Mouse (Mus musculus) stomach, postnatal 0 days (tissue): ENCODE measurements around the gene Dnajb3. TPM values are rescaled to one million over a fixed set of nuclear protein-coding genes. Genes with fewer than 3 reads are reported as not detected.
"Not testable (repeated sequence)": the region's sequence is repeated elsewhere in the genome, so short reads cannot be mapped to it uniquely, and the experiment has no call there.

ENCODE experiments used
- ATAC-seq: fragments of 200-750 bp; cut with Nextera tagmentation; 2 replicates; pipeline ENCODE4 v1.8.0; 2017; ENCODE audit not compliant: low FRiP score, low TSS enrichment
- DNase-seq: peaks from one replicate; pipeline ENCODE4 v3.0.0-alpha.2; 2016; ENCODE audit warnings: low spot score
- H3K27ac ChIP-seq: fragments of 300-500 bp; sonication (generic); replicated peaks from 2 replicates; pipeline ENCODE4 v1.5.1; 2014; ENCODE audit warnings: mild to moderate bottlenecking, control low read depth
- H3K27me3 ChIP-seq: fragments of 300-500 bp; sonication (generic); 2 replicates; pipeline ENCODE4 v1.6.1; 2014; ENCODE audit warnings: low read length; ENCODE audit not compliant: control insufficient read depth, insufficient read depth
- H3K36me3 ChIP-seq: fragments of 300-500 bp; sonication (generic); 2 replicates; pipeline ENCODE4 v1.6.1; 2014; ENCODE audit warnings: low read length, mixed read lengths; ENCODE audit not compliant: control insufficient read depth, insufficient read depth
- H3K4me1 ChIP-seq: fragments of 300-500 bp; sonication (generic); replicated peaks from 2 replicates; pipeline ENCODE4 v1.6.1; 2014; ENCODE audit warnings: antibody characterized with exemption; ENCODE audit not compliant: control insufficient read depth, insufficient read depth
- H3K4me2 ChIP-seq: fragments of 300-500 bp; sonication (generic); replicated peaks from 2 replicates; pipeline ENCODE4 v1.6.1; 2014; ENCODE audit warnings: low read depth, mild to moderate bottlenecking, control low read depth, moderate library complexity
- H3K4me3 ChIP-seq: fragments of 300-500 bp; sonication (generic); 2 replicates; pipeline ENCODE4 v1.5.1; 2014; ENCODE audit warnings: low read depth, low read length, control low read depth
- H3K9ac ChIP-seq: fragments of 300-500 bp; sonication (generic); 2 replicates; pipeline ENCODE4 v1.6.1; 2014; ENCODE audit warnings: mild to moderate bottlenecking, low read length, control low read depth, mixed read lengths
- H3K9me3 ChIP-seq: fragments of 300-500 bp; sonication (generic); 2 replicates; pipeline ENCODE4 v1.6.1; 2016; ENCODE audit warnings: low read length; ENCODE audit not compliant: control insufficient read depth
- CTCF ChIP-seq: IDR thresholded peaks from 2 replicates; pipeline ENCODE4 v1.5.1; 2016; ENCODE audit warnings: antibody characterized with exemption, low read depth, mild to moderate bottlenecking, moderate library complexity
- EP300 ChIP-seq: optimal IDR thresholded peaks from 2 replicates; pipeline ENCODE3; 2016; ENCODE audit warnings: antibody characterized with exemption
- WGBS: fragments of 180-500 bp; shearing (Covaris S2); extraction: QIAGEN DNeasy Blood & Tissue Kit; methylation state at CpG from one replicate; pipeline ENCODE4 v1.1.7; 2014; 5-methylcytosine and 5-hydroxymethylcytosine counted together
- polyA plus RNA-seq: library from polyadenylated mRNA; unstranded; fragments of >200 nt; fragmentation: Nextera tagmentation; extraction: Ambion mirVana; gene quantifications from 2 replicates; pipeline ENCODE4 v1.2.1, GENCODE M21; 2015

The Dnajb3 gene
- polyA plus RNA-seq, 1 experiment from 2014 or later: 7.2 TPM

DNA sequence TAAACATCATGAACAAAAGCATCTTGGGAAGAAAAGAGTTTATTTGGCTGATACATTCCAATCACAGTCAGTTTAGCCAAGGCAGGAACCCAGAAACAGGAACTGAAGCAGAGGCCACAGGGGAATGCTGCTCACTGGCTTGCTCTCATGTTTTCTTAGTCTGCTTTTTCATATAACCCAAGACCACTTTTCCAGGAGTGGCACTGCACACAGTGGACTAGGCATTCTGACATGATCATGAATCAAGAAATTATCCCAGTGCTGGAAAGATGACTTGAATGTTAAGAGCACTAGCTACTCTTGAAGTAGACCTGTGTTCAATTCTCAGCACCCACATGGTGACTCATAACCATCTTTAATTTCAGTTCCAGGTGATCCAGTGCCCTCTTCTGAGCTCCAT, 20.2 kb upstream of the Dnajb3 start:
- Histone ChIP-seq H3K36me3 (no peaks in the 10 kb centered on the region), H3K4me3 (no peak overlapping the region), H3K9ac (no peak overlapping the region), H3K4me2 (no peak overlapping the region), H3K4me1 (no peaks in the 10 kb centered on the region), H3K27ac (no peak overlapping the region), H3K27me3 (no peaks in the 10 kb centered on the region), H3K9me3 (peaks cover 21% of the 10 kb centered on the region)
- DNase-seq: no peak
- no peak for ATAC-seq
- TF ChIP-seq CTCF (no peak), EP300 (no peak)

DNA sequence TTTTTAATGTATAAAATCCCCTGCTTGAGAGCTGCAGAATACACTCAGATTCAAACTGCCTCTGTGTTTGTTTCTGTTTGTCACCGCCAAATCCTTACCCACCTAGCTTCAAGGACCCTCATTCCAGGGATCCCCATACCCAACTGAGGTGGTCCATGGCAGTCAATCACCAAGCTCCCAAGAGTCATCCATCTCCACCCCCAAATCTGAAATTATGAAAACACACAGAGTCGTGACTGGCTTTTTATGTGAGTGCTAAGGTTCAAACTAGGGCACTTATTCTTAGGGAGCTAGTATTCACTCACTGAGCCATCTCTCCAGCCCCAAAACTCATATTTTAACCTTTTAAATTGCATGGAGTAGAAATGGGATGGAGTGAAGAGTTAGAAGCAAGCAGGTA, 19.7 kb upstream of the Dnajb3 start:
- not testable (repeated sequence) for H3K4me1 ChIP-seq, H3K36me3 ChIP-seq, H3K27ac ChIP-seq, H3K9ac ChIP-seq, ATAC-seq, DNase-seq, H3K4me2 ChIP-seq, H3K27me3 ChIP-seq, H3K4me3 ChIP-seq
- H3K9me3 ChIP-seq: peaks cover 17% of the 10 kb centered on the region
- 40% methylated on average over 2 of the region's 2 CpGs for WGBS

DNA sequence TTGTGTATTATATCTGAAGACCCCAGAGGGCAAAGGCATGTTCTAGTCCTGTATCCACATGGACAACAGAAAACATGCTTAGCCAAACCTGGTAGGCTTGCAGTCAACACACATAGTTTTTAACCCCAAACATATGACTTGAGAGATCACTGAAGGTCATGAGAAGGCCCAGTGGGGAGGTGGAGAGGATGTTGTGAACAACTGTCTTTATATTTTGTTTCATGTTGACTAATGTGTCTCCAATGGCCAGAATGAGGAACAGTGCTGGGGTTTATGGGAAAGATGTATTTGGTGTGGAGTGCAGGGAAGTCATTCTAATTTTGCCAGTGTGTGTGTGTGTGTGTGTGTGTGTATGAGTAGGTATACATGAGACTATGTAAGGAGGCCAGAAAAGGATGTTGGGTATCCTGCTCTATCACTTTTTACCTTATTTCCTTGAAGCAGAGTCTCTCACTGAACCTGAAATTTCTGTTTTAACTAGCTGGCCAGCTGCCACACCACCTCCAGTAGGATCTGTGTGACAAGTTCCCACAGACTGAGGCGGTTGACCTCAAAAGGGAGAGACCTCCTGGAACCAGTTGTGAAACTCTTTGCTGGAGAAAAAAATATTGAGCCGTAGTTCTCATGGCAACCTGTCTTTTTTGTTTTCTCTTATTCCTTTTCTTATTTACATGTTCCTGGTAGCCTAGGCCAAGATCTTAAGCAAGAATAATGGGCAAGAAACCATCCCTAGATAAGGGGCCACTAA, 18.6 kb upstream of the Dnajb3 start:
- Histone ChIP-seq H3K27me3 (no peaks in the 10 kb centered on the region), H3K4me3 (no peak overlapping the region), H3K9ac (no peak overlapping the region), H3K4me1 (no peaks in the 10 kb centered on the region), H3K9me3 (peaks cover 14% of the 10 kb centered on the region), H3K4me2 (no peak overlapping the region), H3K36me3 (no peaks in the 10 kb centered on the region), H3K27ac (no peak overlapping the region)
- no peak for TF ChIP-seq EP300
- no peak for TF ChIP-seq CTCF
- WGBS: 58% methylated on average over 2 of the region's 2 CpGs
- ATAC-seq (no peak), DNase-seq (peak; percentile 37)

DNA sequence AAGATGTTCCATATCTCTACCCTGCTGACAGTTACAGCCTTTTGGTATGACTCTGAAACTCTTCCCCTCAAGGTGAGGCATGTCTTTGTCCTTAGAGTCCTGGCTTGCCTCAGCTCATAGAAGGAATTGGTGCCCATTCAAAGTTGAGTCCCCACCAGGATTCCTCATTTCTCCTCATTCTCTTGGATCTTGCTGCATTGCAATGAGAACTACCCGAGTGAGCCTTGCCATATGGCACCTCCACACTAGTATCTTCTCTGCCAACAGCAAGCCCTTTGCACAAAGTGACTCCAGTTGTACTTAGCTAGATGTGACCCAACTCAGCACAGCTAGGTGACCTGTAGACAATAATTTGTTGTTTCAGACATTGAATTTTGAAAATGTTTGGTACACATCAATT, 18.0 kb upstream of the Dnajb3 start:
- Histone ChIP-seq H3K27ac (no peak overlapping the region), H3K9ac (no peak overlapping the region), H3K4me3 (no peak overlapping the region), H3K4me1 (no peaks in the 10 kb centered on the region), H3K36me3 (no peaks in the 10 kb centered on the region), H3K4me2 (no peak overlapping the region), H3K9me3 (peaks cover 14% of the 10 kb centered on the region), H3K27me3 (no peaks in the 10 kb centered on the region)
- 52% methylated on average over 1 of the region's 1 CpGs for WGBS
- DNase-seq: peak; percentile 28
- TF ChIP-seq EP300: no peak
- TF ChIP-seq CTCF: no peak
- no peak for ATAC-seq

DNA sequence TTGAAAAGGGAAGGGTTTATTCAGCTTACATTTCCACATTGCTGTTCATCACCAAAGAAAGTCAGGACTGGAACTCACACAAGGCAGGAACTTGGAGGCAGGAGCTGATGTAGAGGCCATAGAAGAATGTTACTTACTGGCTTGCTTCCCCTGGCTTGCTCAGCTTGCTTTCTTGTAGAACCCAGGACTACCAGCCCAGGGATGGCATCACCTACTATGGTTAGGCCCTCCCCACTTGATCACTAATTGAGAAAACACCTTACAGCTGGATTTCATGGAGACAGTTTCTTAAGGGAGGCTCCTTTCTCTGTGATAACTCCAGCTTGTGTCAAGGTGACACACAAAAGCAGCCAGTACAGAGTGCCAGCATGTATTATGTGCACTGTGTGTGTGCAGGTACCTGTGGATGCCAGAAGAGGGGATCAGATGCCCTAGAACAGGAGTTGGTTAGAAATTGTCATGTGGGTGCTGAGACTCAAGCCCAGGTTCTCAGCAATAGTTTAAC, 17.5 kb upstream of the Dnajb3 start:
- H3K9ac ChIP-seq, ATAC-seq, H3K4me1 ChIP-seq, H3K4me3 ChIP-seq, H3K36me3 ChIP-seq, DNase-seq, H3K27me3 ChIP-seq, H3K27ac ChIP-seq, H3K4me2 ChIP-seq: not testable (repeated sequence)
- H3K9me3 ChIP-seq: peaks cover 14% of the 10 kb centered on the region

DNA sequence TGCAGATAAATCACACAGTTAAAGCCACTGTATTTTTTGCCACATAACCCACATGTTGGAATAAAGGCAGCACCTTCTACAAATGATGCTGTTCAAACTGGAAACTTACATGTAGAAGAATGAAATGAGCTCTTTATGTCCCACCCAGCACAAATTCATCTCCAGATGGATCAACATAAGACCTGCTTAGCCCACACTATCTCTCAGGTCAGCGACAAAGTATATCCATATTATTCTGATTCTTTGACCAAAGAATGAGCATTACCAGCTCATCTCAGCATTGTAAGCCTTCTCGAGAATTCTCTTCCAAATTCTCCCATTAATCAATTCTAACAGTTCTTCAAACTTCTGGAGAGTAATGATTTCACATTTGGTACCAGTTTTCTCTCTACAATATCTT, 16.6 kb upstream of the Dnajb3 start:
- H3K9me3 ChIP-seq: peaks cover 12% of the 10 kb centered on the region
- ATAC-seq (no peak), DNase-seq (peak; percentile 10)
- no peak overlapping the region for H3K9ac ChIP-seq
- no peak for TF ChIP-seq EP300
- no peak for TF ChIP-seq CTCF
- no peak overlapping the region for H3K27ac ChIP-seq
- no peaks in the 10 kb centered on the region for H3K4me1 ChIP-seq
- no peak overlapping the region for H3K4me3 ChIP-seq
- no peaks in the 10 kb centered on the region for H3K36me3 ChIP-seq
- no peaks in the 10 kb centered on the region for H3K27me3 ChIP-seq
- 42% methylated on average over 2 of the region's 2 CpGs for WGBS
- H3K4me2 ChIP-seq: no peak overlapping the region
